Mouse (Mus musculus): ENCODE data around the gene Msh4.

GRCm38 (mm10) chr3:153832654-153832945 lies 73.3 kb downstream of the Msh4 start:
- no peak for TF ChIP-seq CTCF (IDR thresholded peaks at IDR 0.05; ENCODE audit: extremely low read depth, insufficient read depth, insufficient read length, insufficient replicate concordance)
- TF ChIP-seq POLR2A (IDR thresholded peaks at IDR 0.05; ENCODE audit: low read depth, low read length), result no peak
